Mouse (Mus musculus) CD8-positive naive resting alpha-beta T cell, adult 57 days (primary cell): Measurements from ENCODE around the gene Alpk3. TPM values are rescaled to one million over a fixed set of nuclear protein-coding genes. Genes with fewer than 3 reads are reported as not detected.

Source experiments
- total RNA-seq: library from RNA; stranded (reverse); gene quantifications from one replicate; pipeline ENCODE4 v1.2.4, GENCODE M21; 2023

Alpk3 gene
- 0.40 TPM for total RNA-seq

DNA sequence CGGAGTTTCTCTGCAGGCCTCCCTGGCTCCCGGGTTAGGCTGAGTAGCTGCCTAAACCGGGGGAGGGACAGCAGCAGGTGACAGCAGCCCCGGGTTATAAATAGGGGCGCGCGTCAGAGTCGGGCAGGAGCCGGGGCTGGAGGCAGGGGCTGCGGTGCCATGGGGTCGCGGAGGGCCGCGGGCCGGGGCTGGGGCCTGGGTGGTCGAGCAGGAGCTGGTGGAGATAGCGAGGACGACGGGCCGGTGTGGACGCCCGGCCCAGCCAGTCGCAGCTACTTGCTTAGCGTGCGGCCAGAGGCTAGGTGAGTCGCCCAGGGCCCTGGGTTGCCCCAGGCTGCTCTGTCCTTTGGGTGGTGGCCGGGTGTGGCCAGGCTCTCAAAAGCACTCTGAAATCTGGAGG is at the start of gene Alpk3:
Gene Alpk3, plus strand, starts transcription at position 130 of the 400 bp plus-strand sequence.

DNA sequence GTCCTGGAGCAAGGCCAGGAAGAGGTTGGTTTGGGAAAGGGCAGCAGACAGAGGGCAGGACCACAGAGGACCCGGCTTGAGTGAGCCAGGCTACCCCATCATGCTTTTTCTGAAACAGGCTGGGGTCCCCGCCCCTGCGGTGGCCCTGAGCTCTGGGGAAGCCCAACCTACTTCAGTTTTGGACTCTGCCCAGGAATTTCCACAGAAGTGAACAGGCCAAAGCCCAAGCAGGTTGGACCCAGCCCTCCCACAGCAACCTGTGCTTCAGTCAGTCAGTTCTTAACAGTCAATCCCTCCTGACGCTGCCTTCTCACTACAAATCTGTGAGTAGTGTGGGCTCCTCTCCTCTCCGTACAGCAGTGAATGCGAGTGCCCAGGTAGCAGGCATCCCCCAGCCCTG is 57.2 kb downstream of the Alpk3 start, which contains the start of gene Slc28a1:
Gene Slc28a1, plus strand, starts transcription at position 245 of the 400 bp plus-strand sequence.

Other genes with a start within 250 kb of the Alpk3 start
- 257 TPM for gene Iqgap1, start 231.6 kb upstream of the Alpk3 start, total RNA-seq
- 12.2 TPM for gene Zscan2, start 196.7 kb upstream of the Alpk3 start, total RNA-seq
- gene Wdr73, start 156.3 kb upstream of the Alpk3 start, total RNA-seq = 22.0 TPM
- gene Nmb, start 152.5 kb upstream of the Alpk3 start, total RNA-seq = 17.8 TPM
- 130 TPM for gene Sec11a, start 109.8 kb upstream of the Alpk3 start, total RNA-seq
- gene Zfp592, start 63.9 kb upstream of the Alpk3 start, total RNA-seq = 67.8 TPM
- 0.18 TPM for gene Slc28a1, start 57.2 kb downstream of the Alpk3 start, total RNA-seq
- 6.6 TPM for gene Pde8a, start 156.0 kb downstream of the Alpk3 start, total RNA-seq